Mouse (Mus musculus) lung, postnatal 0 days (tissue): ENCODE data around the gene Cmtm6. TPM values are rescaled to one million over a fixed set of nuclear protein-coding genes. Genes with fewer than 3 reads are reported as not detected.

Experiments
- ATAC-seq: fragments of 200-750 bp; cut with Nextera tagmentation; 2 replicates; pipeline ENCODE4 v1.8.0; 2017; ENCODE audit warnings: moderate library complexity
- DNase-seq: peaks from one replicate; pipeline ENCODE4 v3.0.0-alpha.2; 2016; ENCODE audit warnings: low spot score
- H3K27ac ChIP-seq: fragments of 300-500 bp; sonication (generic); 2 replicates; pipeline ENCODE4 v1.5.1; 2014; ENCODE audit warnings: antibody characterized with exemption, mild to moderate bottlenecking, low read length, mixed read lengths
- H3K27me3 ChIP-seq: fragments of 300-500 bp; sonication (generic); replicated peaks from 2 replicates; pipeline ENCODE4 v1.6.1; 2014; ENCODE audit warnings: low read length, mixed read lengths; ENCODE audit not compliant: insufficient read depth
- H3K36me3 ChIP-seq: fragments of 300-500 bp; sonication (generic); 2 replicates; pipeline ENCODE4 v1.6.1; 2014; ENCODE audit warnings: low read length, mixed read lengths; ENCODE audit not compliant: insufficient read depth
- H3K4me1 ChIP-seq: fragments of 300-500 bp; sonication (generic); 2 replicates; pipeline ENCODE4 v1.6.1; 2014; ENCODE audit warnings: antibody characterized with exemption, low read depth, low read length, mixed read lengths; ENCODE audit not compliant: insufficient read depth
- H3K4me2 ChIP-seq: fragments of 300-500 bp; sonication (generic); replicated peaks from 2 replicates; pipeline ENCODE4 v1.6.1; 2014; ENCODE audit warnings: low read depth, mild to moderate bottlenecking, low read length, moderate library complexity, mixed read lengths
- H3K4me3 ChIP-seq: fragments of 300-500 bp; sonication (generic); 2 replicates; pipeline ENCODE4 v1.5.1; 2014; ENCODE audit warnings: low read depth, low read length
- H3K9ac ChIP-seq: fragments of 300-500 bp; sonication (generic); replicated peaks from 2 replicates; pipeline ENCODE4 v1.6.1; 2014; ENCODE audit warnings: low read depth, mild to moderate bottlenecking
- H3K9me3 ChIP-seq: fragments of 300-500 bp; sonication (generic); 2 replicates; pipeline ENCODE4 v1.6.1; 2016; ENCODE audit warnings: low read length, mixed read lengths
- CTCF ChIP-seq: IDR thresholded peaks from 2 replicates; pipeline ENCODE4 v1.5.1; 2016; ENCODE audit warnings: antibody characterized with exemption, mild to moderate bottlenecking
- EP300 ChIP-seq: IDR thresholded peaks from 2 replicates; pipeline ENCODE4 v1.6.1; 2016; ENCODE audit warnings: antibody characterized with exemption, mild to moderate bottlenecking, control low read depth
- WGBS: fragments of 180-500 bp; shearing (Covaris S2); extraction: QIAGEN DNeasy Blood & Tissue Kit; methylation state at CpG from one replicate; pipeline ENCODE4 v1.1.7; 2014; 5-methylcytosine and 5-hydroxymethylcytosine counted together
- polyA plus RNA-seq: library from polyadenylated mRNA; unstranded; fragments of >200 nt; fragmentation: Nextera tagmentation; extraction: Ambion mirVana; gene quantifications from 2 replicates; pipeline ENCODE4 v1.2.1, GENCODE M21; 2015

Cmtm6 gene
- polyA plus RNA-seq, 1 experiment from 2014 or later = 85.5 TPM

- Histone ChIP-seq H3K9me3 (no peaks in the 10 kb centered on the region), H3K27me3 (no peaks in the 10 kb centered on the region), H3K36me3 (0 out of 2 replicates have a peak, but pooled peaks cover 3% of the 10 kb centered on the region), H3K4me3 (no peak overlapping the region), H3K9ac (no peak overlapping the region), H3K4me1 (no peaks in the 10 kb centered on the region), H3K4me2 (no peak overlapping the region), H3K27ac (no peak overlapping the region)
- ATAC-seq = no peak
- WGBS = 84% methylated on average over 4 of the region's 4 CpGs
- no peak for DNase-seq
- no peak for TF ChIP-seq CTCF
- no peak for TF ChIP-seq EP300
Measured at GRCm38 (mm10) chr9:114759886-114760285, 29.0 kb downstream of the Cmtm6 start.

GRCm38 (mm10) chr9:114760353-114760752 lies 29.4 kb downstream of the Cmtm6 start:
- DNase-seq (no peak), ATAC-seq (no peak)
- H3K4me1 ChIP-seq = no peaks in the 10 kb centered on the region
- no peak overlapping the region for H3K4me3 ChIP-seq
- no peaks in the 10 kb centered on the region for H3K9me3 ChIP-seq
- H3K27me3 ChIP-seq = no peaks in the 10 kb centered on the region
- H3K27ac ChIP-seq = no peak overlapping the region
- TF ChIP-seq CTCF (no peak), EP300 (no peak)
- WGBS = 68% methylated on average over 5 of the region's 5 CpGs
- no peak overlapping the region for H3K4me2 ChIP-seq
- H3K36me3 ChIP-seq = 0 out of 2 replicates have a peak, but pooled peaks cover 3% of the 10 kb centered on the region
- H3K9ac ChIP-seq = no peak overlapping the region

- Histone ChIP-seq H3K36me3 (0 out of 2 replicates have a peak, but pooled peaks cover 3% of the 10 kb centered on the region), H3K9ac (no peak overlapping the region), H3K4me1 (no peaks in the 10 kb centered on the region), H3K4me2 (no peak overlapping the region), H3K4me3 (no peak overlapping the region), H3K9me3 (no peaks in the 10 kb centered on the region), H3K27me3 (no peaks in the 10 kb centered on the region), H3K27ac (no peak overlapping the region)
- TF ChIP-seq EP300 (no peak), CTCF (no peak)
- DNase-seq (no peak), ATAC-seq (no peak)
- 60% methylated on average over 11 of the region's 11 CpGs for WGBS
Measured at GRCm38 (mm10) chr9:114761848-114762247, 30.9 kb downstream of the Cmtm6 start.

- Histone ChIP-seq H3K9me3 (no peaks in the 10 kb centered on the region), H3K36me3 (no peaks in the 10 kb centered on the region), H3K27me3 (no peaks in the 10 kb centered on the region), H3K4me3 (no peak overlapping the region), H3K4me1 (no peaks in the 10 kb centered on the region), H3K27ac (no peak overlapping the region), H3K9ac (no peak overlapping the region), H3K4me2 (no peak overlapping the region)
- 60% methylated on average over 13 of the region's 13 CpGs for WGBS
- ATAC-seq = no peak
- DNase-seq = peak; percentile 55
- TF ChIP-seq CTCF (peak; percentile 69), EP300 (no peak)
Measured at GRCm38 (mm10) chr9:114763341-114763740, 32.4 kb downstream of the Cmtm6 start.

GRCm38 (mm10) chr9:114767030-114767429 lies 36.1 kb downstream of the Cmtm6 start:
- DNase-seq = no peak
- TF ChIP-seq EP300 (no peak), CTCF (no peak)
- Histone ChIP-seq H3K27ac (no peak overlapping the region), H3K4me2 (no peak overlapping the region), H3K4me1 (no peaks in the 10 kb centered on the region), H3K4me3 (no peak overlapping the region), H3K27me3 (no peaks in the 10 kb centered on the region), H3K36me3 (no peaks in the 10 kb centered on the region), H3K9me3 (no peaks in the 10 kb centered on the region), H3K9ac (no peak overlapping the region)
- 61% methylated on average over 13 of the region's 13 CpGs for WGBS
- ATAC-seq = 0 out of 2 replicates have a peak, but pooled peaks have one; percentile 16

- no peak overlapping the region for H3K9ac ChIP-seq
- WGBS = 69% methylated on average over 2 of the region's 2 CpGs
- no peak overlapping the region for H3K4me3 ChIP-seq
- H3K4me1 ChIP-seq = no peaks in the 10 kb centered on the region
- H3K36me3 ChIP-seq = no peaks in the 10 kb centered on the region
- H3K27me3 ChIP-seq = no peaks in the 10 kb centered on the region
- ATAC-seq (0 out of 2 replicates have a peak, but pooled peaks have one; percentile 20), DNase-seq (no peak)
- H3K9me3 ChIP-seq = no peaks in the 10 kb centered on the region
- TF ChIP-seq EP300 = no peak
- TF ChIP-seq CTCF = no peak
- no peak overlapping the region for H3K4me2 ChIP-seq
- 0 out of 2 replicates have a peak overlapping the region, but pooled peaks have one; percentile 38 for H3K27ac ChIP-seq
Measured at GRCm38 (mm10) chr9:114767507-114767906, 36.6 kb downstream of the Cmtm6 start.

GRCm38 (mm10) chr9:114768066-114768465 lies 37.1 kb downstream of the Cmtm6 start:
- 0 out of 2 replicates have a peak overlapping the region, but pooled peaks have one; percentile 38 for H3K27ac ChIP-seq
- WGBS = 43% methylated on average over 10 of the region's 10 CpGs
- no peak overlapping the region for H3K9ac ChIP-seq
- H3K36me3 ChIP-seq = no peaks in the 10 kb centered on the region
- H3K4me3 ChIP-seq = no peak overlapping the region
- H3K27me3 ChIP-seq = no peaks in the 10 kb centered on the region
- ATAC-seq (peak; percentile 47; the same call in 1 of the 2 replicates), DNase-seq (peak; percentile 39)
- no peaks in the 10 kb centered on the region for H3K4me1 ChIP-seq
- no peaks in the 10 kb centered on the region for H3K9me3 ChIP-seq
- TF ChIP-seq EP300 (no peak), CTCF (no peak)
- H3K4me2 ChIP-seq = no peak overlapping the region
